Mouse (Mus musculus) erythroblast, embryonic 14.5 days (primary cell): ENCODE measurements around the gene Hnrnpab.

Experiments used
- GATA1 ChIP-seq: IDR thresholded peaks from 2 replicates; pipeline ENCODE4 v1.6.1; 2012; ENCODE audit warnings: low read length, inconsistent platforms, mixed read lengths
- TAL1 ChIP-seq: IDR thresholded peaks from 3 replicates; pipeline ENCODE4 v1.6.1; 2012; ENCODE audit warnings: low read length, inconsistent platforms, mixed read lengths

DNA sequence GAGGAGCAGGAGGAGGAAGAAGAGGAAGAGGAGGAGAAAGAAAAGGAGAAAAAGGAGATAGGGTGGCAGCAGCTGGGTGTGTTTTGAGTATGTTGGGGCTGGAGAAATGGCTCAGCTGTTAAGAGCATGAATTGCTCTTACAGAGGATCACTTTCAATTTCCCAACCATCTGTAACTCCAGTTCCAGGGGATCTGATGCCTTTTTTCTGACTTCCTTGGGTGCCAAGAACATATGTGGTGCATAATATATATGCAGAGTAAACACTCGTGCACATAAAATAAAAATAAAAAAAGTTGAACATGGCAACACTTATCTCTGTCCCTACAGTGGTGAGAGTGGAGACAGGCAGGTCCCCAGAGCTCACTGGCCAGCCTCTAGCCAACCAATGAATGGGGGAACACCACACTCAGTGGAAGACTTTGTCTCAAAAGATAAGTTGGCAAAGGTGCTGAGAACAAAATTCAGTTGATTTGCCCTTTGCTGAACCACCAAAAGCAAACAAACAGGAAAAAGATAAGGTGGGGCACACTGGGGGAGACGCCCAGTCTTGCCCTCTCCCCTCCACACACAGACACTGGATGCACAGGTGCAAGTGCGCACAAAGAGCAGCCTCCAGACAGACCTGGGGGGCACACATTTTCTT, 2.7 kb upstream of the Hnrnpab start:
- TF ChIP-seq TAL1 (no peak), GATA1 (no peak)
